Mouse (Mus musculus) MEL (cell line): ENCODE data around the gene Pdcd2l. TPM values are rescaled to one million over a fixed set of nuclear protein-coding genes. Genes with fewer than 3 reads are reported as not detected.

Experiments used
- DNase-seq: peaks from one replicate; pipeline ENCODE4 v3.0.0; 2011; ENCODE audit warnings: low read depth, low spot score
- H3K27ac ChIP-seq: 2 replicates; pipeline ENCODE4 v1.5.1; 2012; ENCODE audit warnings: low read depth, mild to moderate bottlenecking, control low read depth, low read length, moderate library complexity; ENCODE audit not compliant: control insufficient read depth
- H3K27me3 ChIP-seq, 2 experiments: fragments of 150-350 bp in 1 of 2; sonication (generic) in 1 of 2; 2 replicates each; pipeline ENCODE4 v1.6.1; 2012; ENCODE audit warnings: low read length in 2 of 2, mild to moderate bottlenecking in 2 of 2, improper control_type of control experiment in 1 of 2, moderate library complexity in 1 of 2; ENCODE audit not compliant: insufficient read depth in 2 of 2, control insufficient read depth in 1 of 2
- H3K36me3 ChIP-seq, 2 experiments: 2 replicates each; pipeline ENCODE4 v1.6.1; 2012 to 2014; ENCODE audit warnings: low read length in 2 of 2, improper control_type of control experiment in 1 of 2, inconsistent platforms in 1 of 2, mild to moderate bottlenecking in 1 of 2; ENCODE audit not compliant: insufficient read depth in 2 of 2, control insufficient read depth in 1 of 2
- H3K4me1 ChIP-seq, 2 experiments: fragments of 150-350 bp in 1 of 2; sonication (generic) in 1 of 2; 2 replicates each; pipeline ENCODE4 v1.6.1; 2012; ENCODE audit warnings: low read length in 2 of 2, improper control_type of control experiment in 1 of 2, mild to moderate bottlenecking in 1 of 2; ENCODE audit not compliant: insufficient read depth in 2 of 2, control insufficient read depth in 1 of 2
- H3K4me3 ChIP-seq, 2 experiments: fragments of 150-350 bp in 1 of 2; sonication (generic) in 1 of 2; 2 replicates each; pipeline ENCODE4 v1.5.1; 2012; ENCODE audit warnings: low read depth in 2 of 2, low read length in 2 of 2, mild to moderate bottlenecking in 2 of 2, moderate library complexity in 2 of 2, control low read depth in 1 of 2, improper control_type of control experiment in 1 of 2; ENCODE audit not compliant: control insufficient read depth in 1 of 2, insufficient read depth in 1 of 2
- H3K79me2 ChIP-seq: 2 replicates; pipeline ENCODE4 v1.6.1; 2012; ENCODE audit warnings: mild to moderate bottlenecking, low read length, moderate library complexity; ENCODE audit not compliant: control insufficient read depth, poor library complexity, insufficient read depth
- H3K9ac ChIP-seq: 2 replicates; pipeline ENCODE4 v1.6.1; 2012; ENCODE audit warnings: low read depth, mild to moderate bottlenecking, control low read depth, low read length, moderate library complexity; ENCODE audit not compliant: control insufficient read depth, poor library complexity, severe bottlenecking
- H3K9me3 ChIP-seq: fragments of 150-350 bp; sonication (generic); replicated peaks from 2 replicates; pipeline ENCODE4 v1.6.1; 2012; ENCODE audit warnings: mild to moderate bottlenecking, low read length, improper control_type of control experiment, moderate library complexity; ENCODE audit not compliant: insufficient read depth
- BHLHE40 ChIP-seq: IDR thresholded peaks from 2 replicates; pipeline ENCODE4 v1.6.1; 2012; ENCODE audit warnings: low read depth, mild to moderate bottlenecking, inconsistent platforms, low read length, improper control_type of control experiment, borderline replicate concordance
- CHD1 ChIP-seq: IDR thresholded peaks from 2 replicates; pipeline ENCODE4 v1.6.1; 2012; ENCODE audit warnings: low read depth, mild to moderate bottlenecking, inconsistent platforms, low read length, improper control_type of control experiment
- CHD2 ChIP-seq: IDR thresholded peaks from 2 replicates; pipeline ENCODE4 v1.6.1; 2011; ENCODE audit warnings: low read length, improper control_type of control experiment
- CTCF ChIP-seq, 3 experiments: IDR thresholded peaks in 2 of 3; conservative IDR thresholded peaks in 1 of 3; 2 replicates each; pipeline ENCODE4 v1.5.1; 2011 to 2012; ENCODE audit warnings: low read length in 3 of 3, low read depth in 2 of 3, mild to moderate bottlenecking in 2 of 3, improper control_type of control experiment in 1 of 3, inconsistent platforms in 1 of 3, mixed read lengths in 1 of 3, moderate library complexity in 1 of 3; ENCODE audit not compliant: control insufficient read depth in 1 of 3, insufficient read depth in 1 of 3, poor library complexity in 1 of 3, severe bottlenecking in 1 of 3
- GABPA ChIP-seq: IDR thresholded peaks from 2 replicates; pipeline ENCODE4 v1.6.1; 2012; ENCODE audit warnings: low read depth, mild to moderate bottlenecking, inconsistent platforms, low read length, improper control_type of control experiment, moderate library complexity
- GATA1 ChIP-seq: IDR thresholded peaks from 2 replicates; pipeline ENCODE4 v1.6.1; 2011; ENCODE audit warnings: low read depth, low read length, improper control_type of control experiment
- KAT2A ChIP-seq: conservative IDR thresholded peaks from 2 replicates; pipeline ENCODE4 v1.6.1; 2012; ENCODE audit warnings: low read depth, low read length, improper control_type of control experiment, inconsistent platforms
- MAFK ChIP-seq: IDR thresholded peaks from 2 replicates; pipeline ENCODE4 v1.6.1; 2011; ENCODE audit warnings: low read depth, mild to moderate bottlenecking, low read length, improper control_type of control experiment, borderline replicate concordance
- MAX ChIP-seq: IDR thresholded peaks from 2 replicates; pipeline ENCODE4 v1.6.1; 2011; ENCODE audit warnings: low read length, improper control_type of control experiment
- MEF2A ChIP-seq: IDR thresholded peaks from 2 replicates; pipeline ENCODE4 v1.6.1; 2014; ENCODE audit warnings: low read depth, mild to moderate bottlenecking, inconsistent platforms, low read length, improper control_type of control experiment; ENCODE audit not compliant: poor library complexity, insufficient replicate concordance, severe bottlenecking; ENCODE audit errors: extremely low read depth
- MXI1 ChIP-seq: IDR thresholded peaks from 2 replicates; pipeline ENCODE4 v1.6.1; 2011; ENCODE audit warnings: mild to moderate bottlenecking, low read depth, low read length, improper control_type of control experiment
- MYB ChIP-seq: IDR thresholded peaks from 2 replicates; pipeline ENCODE4 v1.6.1; 2011; ENCODE audit warnings: mild to moderate bottlenecking, low read depth, low read length, improper control_type of control experiment
- MYC ChIP-seq: IDR thresholded peaks from 2 replicates; pipeline ENCODE4 v1.6.1; 2011; ENCODE audit warnings: low read depth, mild to moderate bottlenecking, low read length, improper control_type of control experiment, moderate library complexity
- SMC3 ChIP-seq: IDR thresholded peaks from 2 replicates; pipeline ENCODE4 v1.6.1; 2011; ENCODE audit warnings: low read depth, low read length, improper control_type of control experiment
- TAL1 ChIP-seq: IDR thresholded peaks from 2 replicates; pipeline ENCODE4 v1.6.1; 2012; ENCODE audit warnings: mild to moderate bottlenecking, inconsistent platforms, low read length, moderate library complexity, mixed read lengths
- TBP ChIP-seq: IDR thresholded peaks from 2 replicates; pipeline ENCODE4 v1.8.0; 2011; ENCODE audit warnings: low read depth, low read length, improper control_type of control experiment
- USF2 ChIP-seq, 2 experiments: IDR thresholded peaks; 2 replicates each; pipeline ENCODE4 v1.6.1; 2011 to 2012; ENCODE audit warnings: improper control_type of control experiment in 2 of 2, low read length in 2 of 2, borderline replicate concordance in 1 of 2, inconsistent platforms in 1 of 2, low read depth in 1 of 2, mild to moderate bottlenecking in 1 of 2; ENCODE audit not compliant: insufficient read depth in 1 of 2
- ZMIZ1 ChIP-seq: IDR thresholded peaks from 2 replicates; pipeline ENCODE4 v1.6.1; 2012; ENCODE audit warnings: low read depth, mild to moderate bottlenecking, inconsistent platforms, low read length, improper control_type of control experiment, moderate library complexity
- ZNF384 ChIP-seq: IDR thresholded peaks from 2 replicates; pipeline ENCODE4 v1.6.1; 2012; ENCODE audit warnings: low read depth, mild to moderate bottlenecking, inconsistent platforms, low read length, improper control_type of control experiment
- polyA plus RNA-seq, 2 experiments: library from polyadenylated mRNA; stranded (reverse) in 1 of 2; unstranded in 1 of 2; fragments of >175 nt in 1 of 2; fragments of >200 nt in 1 of 2; gene quantifications; 2 replicates each; pipeline versions ENCODE4 v1.2.1 to v1.2.4; 2012; ENCODE audit warnings: low replicate concordance in 2 of 2, low read depth in 1 of 2; ENCODE audit not compliant: insufficient read length in 2 of 2, insufficient read depth in 1 of 2, missing spikeins in 1 of 2
- total RNA-seq: library from RNA; depleted of rRNA; stranded (reverse); fragments of 300-350 nt; gene quantifications from 2 replicates; pipeline ENCODE4 v1.2.3, GENCODE M21; 2012

The Pdcd2l gene
- total and polyA plus RNA-seq, 3 experiments: 25.7 to 26.6 TPM; not detected in 1

DNA sequence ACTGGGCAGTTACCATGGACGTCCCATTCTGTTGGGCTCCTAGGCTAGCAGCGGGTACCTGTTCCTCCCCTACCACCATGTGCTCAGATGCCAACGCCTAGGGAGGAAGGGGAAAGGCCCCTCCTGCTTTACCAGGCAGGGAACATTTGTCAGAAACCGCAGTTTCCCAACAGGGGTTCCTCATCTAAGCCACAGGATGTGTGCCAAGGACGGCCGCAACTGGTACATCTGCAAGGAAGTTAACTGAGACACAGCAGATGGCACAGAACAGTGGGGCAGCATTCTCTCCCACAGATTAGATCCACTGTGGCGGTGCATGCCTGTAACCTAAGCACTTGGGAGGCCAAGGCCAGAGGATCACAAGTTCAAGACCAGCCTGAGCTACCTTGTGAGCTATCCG, 18.2 kb upstream of the Pdcd2l start:
- Histone ChIP-seq H3K4me1 (no peaks in the 10 kb centered on the region), H3K4me3 (no peak overlapping the region), H3K9me3 (no peaks in the 10 kb centered on the region), H3K27me3 (no peaks in the 10 kb centered on the region), H3K9ac (no peak overlapping the region), H3K27ac (no peak overlapping the region), H3K79me2 (peaks cover 2% of the 10 kb centered on the region; the same call in 1 of the 2 replicates), H3K36me3 (peaks cover 0 to 30% of the 10 kb centered on the region in 2 experiments; a peak in 2 of 4 replicates)
- DNase-seq: no peak
- TF ChIP-seq TBP: no peak
- TF ChIP-seq MYC: no peak
- TF ChIP-seq, all 39 proteins: peak for 0

DNA sequence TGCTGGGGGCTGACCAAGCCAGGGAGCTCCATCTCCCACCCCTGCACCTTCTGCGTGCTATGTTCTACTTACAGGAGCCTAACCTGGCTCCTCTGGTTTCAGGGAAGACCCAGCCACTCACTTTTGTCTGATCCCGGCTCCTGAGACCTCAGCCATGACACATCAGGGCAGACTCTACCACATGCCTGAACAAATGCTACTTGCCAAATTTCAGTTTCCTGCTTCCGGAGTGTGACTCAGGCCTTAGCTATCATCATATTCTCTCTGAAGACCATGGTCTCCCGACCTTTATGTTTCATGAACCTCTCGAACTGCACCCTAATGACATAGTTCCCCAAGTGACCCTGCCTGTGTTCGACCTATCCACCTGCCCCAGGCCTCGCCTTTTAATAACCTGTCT, 16.8 kb upstream of the Pdcd2l start:
- peaks cover 2% of the 10 kb centered on the region; the same call in 1 of the 2 replicates for H3K79me2 ChIP-seq
- no peaks in the 10 kb centered on the region for H3K4me1 ChIP-seq
- no peak for DNase-seq
- H3K4me3 ChIP-seq: no peak overlapping the region
- peaks cover 0 to 25% of the 10 kb centered on the region in 2 experiments; a peak in 2 of 4 replicates for H3K36me3 ChIP-seq
- no peaks in the 10 kb centered on the region for H3K9me3 ChIP-seq
- no peak overlapping the region for H3K9ac ChIP-seq
- no peaks in the 10 kb centered on the region for H3K27me3 ChIP-seq
- no peak for TF ChIP-seq CHD1
- no peak for TF ChIP-seq SMC3
- no peak for TF ChIP-seq MYC
- no peak for TF ChIP-seq MXI1
- TF ChIP-seq MAX: no peak
- no peak for TF ChIP-seq MYB
- no peak for TF ChIP-seq MAFK
- no peak for TF ChIP-seq GATA1
- no peak for TF ChIP-seq CHD2
- no peak for TF ChIP-seq ZNF384
- no peak for TF ChIP-seq ZMIZ1
- no peak overlapping the region for H3K27ac ChIP-seq

DNA sequence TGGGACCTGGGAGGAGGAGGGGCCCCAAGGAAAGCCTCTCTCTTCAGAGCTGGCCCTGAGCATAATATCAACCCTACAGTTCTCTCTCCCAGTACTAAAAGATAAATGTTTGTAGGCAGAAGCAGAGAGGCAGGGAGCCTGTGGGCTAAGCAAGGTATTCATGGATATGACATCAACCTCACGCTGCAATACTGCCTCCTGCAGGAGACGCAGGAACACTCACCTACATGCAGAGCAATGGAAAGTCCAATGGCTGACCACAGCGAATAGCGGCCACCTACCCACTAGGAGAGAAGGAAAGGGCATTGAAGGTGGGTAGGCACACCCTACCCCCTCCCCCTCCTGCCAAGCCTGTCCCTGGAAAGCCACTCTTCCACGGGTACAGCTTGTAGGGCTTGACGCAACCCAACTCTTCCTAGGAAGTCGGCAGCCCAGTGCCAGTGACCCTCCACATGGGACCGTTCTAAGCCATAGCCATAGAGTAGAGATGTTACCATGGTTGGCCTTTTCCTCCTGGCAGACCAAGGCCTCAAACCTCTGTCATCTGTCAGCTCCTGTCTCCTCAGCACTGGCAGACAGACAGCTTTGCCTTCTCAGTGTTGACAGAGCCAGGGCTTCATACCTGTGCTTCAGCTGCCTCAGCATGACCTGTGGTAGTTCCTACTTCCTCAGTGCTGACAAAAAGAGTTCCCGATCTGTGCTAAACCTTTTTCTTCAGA, 11.7 kb upstream of the Pdcd2l start:
- DNase-seq: no peak

More for the DNA sequence above, 11.7 kb upstream of the Pdcd2l start:
- Histone ChIP-seq H3K9ac (no peak overlapping the region), H3K4me3 (no peak overlapping the region), H3K79me2 (no peaks in the 10 kb centered on the region), H3K27ac (no peak overlapping the region), H3K4me1 (no peaks in the 10 kb centered on the region), H3K9me3 (no peaks in the 10 kb centered on the region), H3K36me3 (peaks cover 0 to 9% of the 10 kb centered on the region in 2 experiments; a peak in 2 of 4 replicates), H3K27me3 (no peaks in the 10 kb centered on the region)
- TF ChIP-seq KAT2A (no peak), GATA1 (no peak), BHLHE40 (no peak), GABPA (no peak), CTCF (IDR thresholded peaks at IDR 0.05 in 2 of 3, conservative IDR thresholded peaks at IDR 0.05 in 1 of 3; ENCODE audit: control insufficient read depth in 1 of 3, insufficient read depth in 1 of 3, low read depth in 2 of 3, low read length in 3 of 3, poor library complexity in 1 of 3, severe bottlenecking in 1 of 3) (peak; percentile 31 to 40 (median 40); a peak in 4 of 6 replicates), TAL1 (no peak), SMC3 (no peak), USF2 (IDR thresholded peaks at IDR 0.05; ENCODE audit: borderline replicate concordance in 1 of 2, insufficient read depth in 1 of 2, low read depth in 1 of 2, low read length in 2 of 2) (no peak), MEF2A (no peak)
